ENCODE assay signal across 9 mouse cellular contexts in genomic region chr7:123065951-123066351, GRCm38 (mm10). TPM values are rescaled to one million over a fixed set of nuclear protein-coding genes. Genes with fewer than 3 reads are reported as not detected.
DNase-seq lines count a peak whose midpoint lies in the region; ATAC-seq lines count a peak whose summit lies in the region.
"Had no signal": no experiment of that assay in that cellular context is flagged by ENCODE, and none has a peak within 500 bp of the region (broad histone marks: within the 10 kb centered on the region; RNA-seq: fewer than 3 reads in every experiment).

No protein-coding gene starts in this region.

- no peak overlapping the region for H3K27ac ChIP-seq in forebrain, embryonic 15.5 days (replicated peaks)
- no peak overlapping the region for H3K27ac ChIP-seq in forebrain, embryonic 12.5 days
- no peak overlapping the region for H3K27ac ChIP-seq in midbrain, embryonic 13.5 days
- H3K27ac ChIP-seq: kidney, postnatal 0 days had no signal

- H3K4me1 ChIP-seq in forebrain, embryonic 15.5 days: peaks cover 39% of the 10 kb centered on the region
- peaks cover 33% of the 10 kb centered on the region for H3K4me1 ChIP-seq in forebrain, embryonic 12.5 days
- H3K4me1 ChIP-seq in midbrain, embryonic 13.5 days (replicated peaks): peaks cover 38% of the 10 kb centered on the region

- DNase-seq in cerebellum, postnatal 10 days: peak; percentile 68 to 69
- DNase-seq in layer of hippocampus, adult 11-12 months (ENCODE audit: low spot score): peak; percentile 80
- DNase-seq in lung, postnatal 10 days: peak; percentile 28
- no peak for DNase-seq in kidney, adult 8-10 months
- DNase-seq in urinary bladder, postnatal 4 days (ENCODE audit: low spot score in 2 of 2): no peak

- ATAC-seq in forebrain, embryonic 15.5 days (replicated peaks): peak; percentile 60
- no peak for ATAC-seq in forebrain, embryonic 12.5 days (ENCODE audit: low FRiP score)
- ATAC-seq in midbrain, embryonic 13.5 days: no peak

- H3K36me3 ChIP-seq in forebrain, embryonic 15.5 days: no peaks in the 10 kb centered on the region
- H3K36me3 ChIP-seq in forebrain, embryonic 12.5 days (replicated peaks): no peaks in the 10 kb centered on the region
- 0 out of 2 replicates have a peak, but pooled peaks cover 3% of the 10 kb centered on the region for H3K36me3 ChIP-seq in midbrain, embryonic 13.5 days

- H3K9ac ChIP-seq in forebrain, embryonic 15.5 days (replicated peaks): no peak overlapping the region
- no peak overlapping the region for H3K9ac ChIP-seq in forebrain, embryonic 12.5 days
- H3K9ac ChIP-seq in midbrain, embryonic 13.5 days (replicated peaks): no peak overlapping the region

- H3K4me2 ChIP-seq in forebrain, embryonic 15.5 days (replicated peaks): no peak overlapping the region
- no peak overlapping the region for H3K4me2 ChIP-seq in forebrain, embryonic 12.5 days
- H3K4me2 ChIP-seq in midbrain, embryonic 13.5 days (replicated peaks): no peak overlapping the region

- H3K27me3 ChIP-seq in forebrain, embryonic 15.5 days: 0 out of 2 replicates have a peak, but pooled peaks cover 3% of the 10 kb centered on the region
- peaks cover 61% of the 10 kb centered on the region for H3K27me3 ChIP-seq in forebrain, embryonic 12.5 days
- H3K27me3 ChIP-seq in midbrain, embryonic 13.5 days: 0 out of 2 replicates have a peak, but pooled peaks cover 4% of the 10 kb centered on the region

- 50% methylated on average over 13 of the region's 13 CpGs for WGBS in forebrain, embryonic 15.5 days
- 92% methylated on average over 13 of the region's 13 CpGs for WGBS in forebrain, embryonic 12.5 days
- WGBS in midbrain, embryonic 13.5 days: 92% methylated on average over 13 of the region's 13 CpGs

- no peaks in the 10 kb centered on the region for H3K9me3 ChIP-seq in forebrain, embryonic 15.5 days
- 0 out of 2 replicates have a peak, but pooled peaks cover 6% of the 10 kb centered on the region for H3K9me3 ChIP-seq in forebrain, embryonic 12.5 days
- H3K9me3 ChIP-seq in midbrain, embryonic 13.5 days: no peaks in the 10 kb centered on the region

- no peak overlapping the region for H3K4me3 ChIP-seq in forebrain, embryonic 15.5 days
- no peak overlapping the region for H3K4me3 ChIP-seq in forebrain, embryonic 12.5 days (replicated peaks)
- H3K4me3 ChIP-seq in midbrain, embryonic 13.5 days (replicated peaks): no peak overlapping the region

RNA-seq across cellular contexts. Expression of gene Tnrc6a, which starts 57.7 kb away (rescaled TPM):
- polyA plus RNA-seq in forebrain, embryonic 15.5 days (2015; fragmentation: Nextera tagmentation; extraction: Ambion mirVana): 52.7 and 54.7 TPM in 2 replicates
- 75.3 and 76.5 TPM in 2 replicates for polyA plus RNA-seq in forebrain, embryonic 12.5 days (2016; fragmentation: Nextera tagmentation; extraction: Ambion mirVana)
- 57.0 and 62.1 TPM in 2 replicates for polyA plus RNA-seq in midbrain, embryonic 13.5 days (2015; fragmentation: Nextera tagmentation; extraction: Ambion mirVana)

Comparison
In these comparisons a context has a peak if more than half of its experiments do, and no peak if none do; other contexts are left out.
1. DNase-seq: peak in cerebellum, postnatal 10 days (2 of 2), layer of hippocampus, adult 11-12 months (single experiment) and lung, postnatal 10 days (single experiment); none in kidney, adult 8-10 months (0 of 2) and urinary bladder, postnatal 4 days (0 of 2).